Mouse (Mus musculus): ENCODE results near the gene Ccdc182. TPM values are rescaled to one million over a fixed set of nuclear protein-coding genes. Genes with fewer than 3 reads are reported as not detected.

Gene Ccdc182
- polyA plus RNA-seq, 1 experiment from 2014 or later = not detected

DNA sequence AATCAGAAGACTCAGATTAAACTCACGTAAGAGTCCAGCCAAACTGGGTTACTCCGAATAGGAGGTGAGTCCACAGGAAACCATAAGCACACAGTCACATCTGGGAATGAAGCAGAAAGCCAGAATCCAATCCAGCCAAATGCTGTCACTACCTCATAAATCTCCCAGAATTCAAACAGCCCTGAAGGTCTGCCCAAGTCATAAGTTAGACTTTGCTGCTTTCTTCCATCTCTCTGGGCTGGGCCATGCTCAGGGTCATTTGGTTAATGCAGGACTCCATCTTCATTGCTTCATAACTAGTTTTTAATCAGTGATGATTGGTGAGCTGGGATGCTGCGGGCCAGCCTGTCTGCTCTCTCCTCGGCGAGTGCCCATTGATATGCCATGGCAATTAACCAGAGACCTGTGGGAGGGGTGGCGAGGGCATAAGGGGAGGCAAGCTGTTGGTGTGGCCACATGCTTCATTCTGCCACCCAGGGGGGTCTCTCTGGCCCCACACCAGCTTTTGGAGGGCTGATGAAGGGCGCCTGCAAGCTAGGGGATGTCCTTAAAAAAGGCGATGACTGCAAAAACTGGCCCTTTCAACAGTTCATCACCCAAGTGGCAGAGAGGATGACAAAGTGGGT lies 38.6 kb downstream of the Ccdc182 start:
- Histone ChIP-seq H3K27ac (no peak overlapping the region), H3K4me3 (no peak overlapping the region), H3K36me3 (no peaks in the 10 kb centered on the region), H3K4me2 (no peak overlapping the region), H3K9me3 (no peaks in the 10 kb centered on the region), H3K4me1 (peaks cover 34% of the 10 kb centered on the region), H3K9ac (no peak overlapping the region), H3K27me3 (no peaks in the 10 kb centered on the region)
- no peak for ATAC-seq (ENCODE audit: insufficient number of reproducible peaks, low FRiP score, low TSS enrichment, low read depth)
- 49% methylated on average over 8 of the region's 8 CpGs for WGBS

DNA sequence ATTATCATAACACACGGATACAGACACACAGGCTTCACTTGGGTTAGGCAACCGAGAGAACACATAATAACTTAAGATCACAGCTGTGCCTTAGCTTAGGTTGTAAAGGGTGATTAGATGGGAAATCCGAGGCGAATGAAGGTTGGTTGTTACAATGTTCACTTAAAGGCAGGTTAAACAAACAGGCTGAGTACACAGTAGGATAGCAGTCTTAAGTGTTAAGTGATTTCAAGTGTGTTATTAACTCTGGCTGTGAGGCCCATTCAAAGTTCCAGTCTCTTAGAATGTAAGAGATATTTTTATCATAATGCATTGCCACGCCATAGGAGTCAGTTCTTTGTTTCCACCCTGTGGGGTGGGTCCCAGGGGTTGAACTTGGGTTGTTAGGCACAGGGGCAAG lies 41.0 kb downstream of the Ccdc182 start:
- no peaks in the 10 kb centered on the region for H3K27me3 ChIP-seq
- no peak overlapping the region for H3K27ac ChIP-seq
- ATAC-seq (ENCODE audit: insufficient number of reproducible peaks, low FRiP score, low TSS enrichment, low read depth) = no peak
- H3K4me1 ChIP-seq = peaks cover 21% of the 10 kb centered on the region
- 42% methylated on average over 5 of the region's 5 CpGs for WGBS
- H3K9ac ChIP-seq = no peak overlapping the region
- no peak overlapping the region for H3K4me3 ChIP-seq
- no peak overlapping the region for H3K4me2 ChIP-seq
- H3K36me3 ChIP-seq = peaks cover 9% of the 10 kb centered on the region; the same call in 1 of the 2 replicates
- H3K9me3 ChIP-seq = no peaks in the 10 kb centered on the region

DNA sequence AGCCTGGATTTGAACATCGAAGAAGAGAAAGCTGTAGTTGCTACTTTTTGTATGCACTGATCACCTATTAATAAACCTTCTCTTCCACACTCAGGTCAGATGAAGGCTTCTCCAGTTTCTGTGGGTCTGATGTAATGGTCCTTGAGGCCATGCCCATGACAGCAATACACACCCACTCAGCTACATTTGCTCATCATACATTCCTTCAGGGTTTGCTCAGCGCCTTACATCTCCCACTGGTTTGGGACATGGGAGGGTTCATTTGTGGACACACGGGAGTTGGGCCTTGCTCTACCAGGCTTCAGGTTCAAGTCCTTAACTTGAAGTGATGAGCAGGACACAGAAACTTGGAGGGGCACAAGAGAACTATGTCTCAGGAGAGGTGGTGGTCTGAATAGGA lies 44.1 kb downstream of the Ccdc182 start:
- Histone ChIP-seq H3K4me3 (no peak overlapping the region), H3K9me3 (no peaks in the 10 kb centered on the region), H3K36me3 (peaks cover 9% of the 10 kb centered on the region; the same call in 1 of the 2 replicates), H3K27me3 (no peaks in the 10 kb centered on the region), H3K4me1 (no peaks in the 10 kb centered on the region), H3K4me2 (no peak overlapping the region), H3K9ac (no peak overlapping the region), H3K27ac (no peak overlapping the region)
- no peak for ATAC-seq (ENCODE audit: insufficient number of reproducible peaks, low FRiP score, low TSS enrichment, low read depth)
- WGBS = 95% methylated on average over 3 of the region's 3 CpGs

Other genes starting within 250 kb of the Ccdc182 start
- gene Srsf1, start 246.7 kb upstream of the Ccdc182 start, polyA plus RNA-seq (2015; fragmentation: Nextera tagmentation; extraction: Ambion mirVana) = 208 and 244 TPM in 2 replicates
- 31.9 and 35.6 TPM in 2 replicates for gene Vezf1, start 225.8 kb upstream of the Ccdc182 start, polyA plus RNA-seq (2015; fragmentation: Nextera tagmentation; extraction: Ambion mirVana)
- 28.1 and 32.1 TPM in 2 replicates for gene Cuedc1, start 196.0 kb upstream of the Ccdc182 start, polyA plus RNA-seq (2015; fragmentation: Nextera tagmentation; extraction: Ambion mirVana)
- gene Mrps23, start 89.7 kb upstream of the Ccdc182 start, polyA plus RNA-seq (2015; fragmentation: Nextera tagmentation; extraction: Ambion mirVana) = 52.4 and 53.0 TPM in 2 replicates